Mouse (Mus musculus) hindbrain, embryonic 11.5 days (tissue): ENCODE measurements around the gene Actr5. TPM values are rescaled to one million over a fixed set of nuclear protein-coding genes. Genes with fewer than 3 reads are reported as not detected.

Source experiments
- ATAC-seq: fragments of 200-750 bp; cut with Nextera tagmentation; 2 replicates; pipeline ENCODE4 v1.8.0; 2017; ENCODE audit warnings: mild to moderate bottlenecking, moderate TSS enrichment, moderate library complexity; ENCODE audit not compliant: low FRiP score
- DNase-seq: peaks from one replicate; pipeline ENCODE4 v3.0.0-alpha.2; 2015; ENCODE audit warnings: low spot score
- H3K27ac ChIP-seq: fragments of 300-500 bp; sonication (generic); 2 replicates; pipeline ENCODE4 v1.5.1; 2014; ENCODE audit warnings: mild to moderate bottlenecking, low read depth, low read length
- H3K27me3 ChIP-seq: fragments of 300-500 bp; sonication (generic); 2 replicates; pipeline ENCODE4 v1.6.1; 2014; ENCODE audit warnings: mild to moderate bottlenecking, low read length, moderate library complexity, mixed read lengths; ENCODE audit not compliant: control insufficient read depth, insufficient read depth
- H3K36me3 ChIP-seq: fragments of 300-500 bp; sonication (generic); 2 replicates; pipeline ENCODE4 v1.6.1; 2014; ENCODE audit warnings: mild to moderate bottlenecking, low read length, moderate library complexity, mixed read lengths; ENCODE audit not compliant: control insufficient read depth, insufficient read depth
- H3K4me1 ChIP-seq: fragments of 300-500 bp; sonication (generic); replicated peaks from 2 replicates; pipeline ENCODE4 v1.6.1; 2014; ENCODE audit warnings: low read length, mixed read lengths; ENCODE audit not compliant: control insufficient read depth, insufficient read depth
- H3K4me2 ChIP-seq: fragments of 300-500 bp; sonication (generic); replicated peaks from 2 replicates; pipeline ENCODE4 v1.6.1; 2014; ENCODE audit warnings: mild to moderate bottlenecking, low read depth, low read length
- H3K4me3 ChIP-seq: fragments of 300-500 bp; sonication (generic); 2 replicates; pipeline ENCODE4 v1.5.1; 2014; ENCODE audit warnings: low read depth, low read length
- H3K9ac ChIP-seq: fragments of 300-500 bp; sonication (generic); 2 replicates; pipeline ENCODE4 v1.6.1; 2014; ENCODE audit warnings: low read depth, low read length
- H3K9me3 ChIP-seq: fragments of 300-500 bp; sonication (generic); 2 replicates; pipeline ENCODE4 v1.6.1; 2016; ENCODE audit warnings: low read length; ENCODE audit not compliant: control insufficient read depth
- WGBS: fragments of 180-500 bp; shearing (Covaris S2); extraction: QIAGEN DNeasy Blood & Tissue Kit; methylation state at CpG from one replicate; pipeline ENCODE4 v1.1.7; 2014; 5-methylcytosine and 5-hydroxymethylcytosine counted together
- polyA plus RNA-seq: library from polyadenylated mRNA; unstranded; fragments of >200 nt; fragmentation: Nextera tagmentation; extraction: Ambion mirVana; gene quantifications from 2 replicates; pipeline ENCODE4 v1.2.1, GENCODE M21; 2014

The Actr5 gene
- polyA plus RNA-seq, 1 experiment from 2014 or later, result 13.7 TPM

DNA sequence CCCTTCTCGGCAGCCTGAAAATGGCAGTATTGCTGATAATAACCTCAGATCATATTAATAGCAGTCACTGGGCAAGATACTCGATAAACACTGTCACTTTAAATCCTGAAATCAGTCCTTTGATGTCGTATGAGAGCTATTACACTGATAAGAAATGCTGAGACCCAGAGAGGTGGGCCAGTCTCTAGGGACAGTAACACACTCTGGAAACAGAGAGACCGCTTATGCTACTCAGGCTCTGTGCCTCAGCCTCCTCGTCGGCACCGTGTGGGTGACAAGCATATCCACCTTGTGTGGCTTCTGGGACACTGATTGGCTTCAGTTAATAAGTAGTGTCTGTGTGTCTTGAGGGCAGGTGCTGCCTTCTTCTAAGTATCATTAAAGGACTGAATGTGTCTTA lies 29.1 kb upstream of the Actr5 start:
- H3K4me3 ChIP-seq, result no peak overlapping the region
- 19% methylated on average over 7 of the region's 7 CpGs for WGBS
- peak overlapping the region; percentile 15; the same call in 1 of the 2 replicates for H3K4me2 ChIP-seq
- peak overlapping the region; percentile 70 for H3K27ac ChIP-seq
- no peaks in the 10 kb centered on the region for H3K9me3 ChIP-seq
- peak overlapping the region; percentile 17; the same call in 1 of the 2 replicates for H3K9ac ChIP-seq
- peak; percentile 30 for DNase-seq
- 0 out of 2 replicates have a peak, but pooled peaks cover 4% of the 10 kb centered on the region for H3K4me1 ChIP-seq
- ATAC-seq, result peak; percentile 56; the same call in 1 of the 2 replicates
- peaks cover 7% of the 10 kb centered on the region for H3K27me3 ChIP-seq
- no peaks in the 10 kb centered on the region for H3K36me3 ChIP-seq

GRCm38 (mm10) chr2:158596803-158597202 lies 27.9 kb upstream of the Actr5 start:
- Histone ChIP-seq H3K27me3 (peaks cover 7% of the 10 kb centered on the region), H3K9ac (no peak overlapping the region), H3K27ac (no peak overlapping the region), H3K4me2 (no peak overlapping the region), H3K36me3 (no peaks in the 10 kb centered on the region), H3K9me3 (no peaks in the 10 kb centered on the region), H3K4me3 (no peak overlapping the region), H3K4me1 (0 out of 2 replicates have a peak, but pooled peaks cover 4% of the 10 kb centered on the region)
- 66% methylated on average over 1 of the region's 1 CpGs for WGBS
- no peak for ATAC-seq
- no peak for DNase-seq

DNA sequence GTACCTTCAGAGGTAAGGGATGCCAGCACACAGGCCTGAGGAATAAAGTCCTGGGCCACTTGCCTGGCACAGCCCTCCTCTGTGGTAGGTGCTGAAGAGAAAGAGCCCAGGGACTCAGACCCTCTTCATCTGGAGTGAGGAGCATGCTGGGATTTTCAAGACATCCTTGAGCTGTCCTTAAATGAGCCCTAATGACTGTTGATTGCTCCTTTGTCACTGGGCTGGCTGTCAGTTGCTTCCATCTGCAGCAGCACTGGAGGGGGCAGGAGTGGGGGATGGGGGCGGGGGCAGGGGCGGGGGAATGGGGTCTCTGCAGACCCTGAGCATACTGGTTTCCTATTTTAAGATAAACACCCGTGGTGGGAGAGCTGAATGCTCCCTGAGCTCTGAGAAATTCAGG lies 24.2 kb upstream of the Actr5 start:
- Histone ChIP-seq H3K4me2 (no peak overlapping the region), H3K4me3 (no peak overlapping the region), H3K9ac (no peak overlapping the region), H3K27ac (no peak overlapping the region), H3K9me3 (no peaks in the 10 kb centered on the region), H3K27me3 (peaks cover 7% of the 10 kb centered on the region; the same call in 1 of the 2 replicates), H3K36me3 (no peaks in the 10 kb centered on the region), H3K4me1 (0 out of 2 replicates have a peak, but pooled peaks cover 2% of the 10 kb centered on the region)
- 33% methylated on average over 3 of the region's 3 CpGs for WGBS
- DNase-seq (no peak), ATAC-seq (no peak)

- H3K36me3 ChIP-seq, result no peaks in the 10 kb centered on the region
- no peak overlapping the region for H3K27ac ChIP-seq
- no peaks in the 10 kb centered on the region for H3K9me3 ChIP-seq
- DNase-seq (no peak), ATAC-seq (no peak)
- WGBS, result 85% methylated on average over 1 of the region's 1 CpGs
- peaks cover 7% of the 10 kb centered on the region; the same call in 1 of the 2 replicates for H3K27me3 ChIP-seq
- no peak overlapping the region for H3K9ac ChIP-seq
- no peak overlapping the region for H3K4me2 ChIP-seq
- H3K4me3 ChIP-seq, result no peak overlapping the region
- H3K4me1 ChIP-seq, result peaks cover 2% of the 10 kb centered on the region; the same call in 1 of the 2 replicates
These were observed 23.4 kb upstream of the Actr5 start for GRCm38 (mm10) chr2:158601326-158601725.

DNA sequence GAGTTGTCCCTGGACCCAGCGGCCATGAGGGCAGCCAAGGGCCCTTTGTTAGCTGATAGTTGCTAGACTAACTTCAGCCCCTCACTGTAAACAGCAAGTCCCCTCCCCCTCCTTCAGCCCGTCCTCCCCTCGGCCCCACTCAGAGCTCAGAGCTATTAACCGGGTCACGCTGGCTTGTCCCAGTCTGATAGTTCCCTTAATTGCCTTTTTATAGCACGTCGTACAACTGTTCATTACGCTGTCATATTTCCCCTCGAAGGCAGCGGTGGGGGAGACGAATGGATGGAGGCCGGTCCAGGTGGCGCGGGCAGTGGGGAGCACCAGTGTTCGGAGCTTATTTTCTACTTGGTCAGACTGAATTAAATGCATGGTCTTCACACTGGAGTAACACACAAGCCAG lies 22.0 kb upstream of the Actr5 start:
- H3K4me3 ChIP-seq, result no peak overlapping the region
- 29% methylated on average over 15 of the region's 15 CpGs for WGBS
- H3K9ac ChIP-seq, result no peak overlapping the region
- H3K36me3 ChIP-seq, result no peaks in the 10 kb centered on the region
- DNase-seq (peak; percentile 49), ATAC-seq (peak; percentile 69)
- H3K9me3 ChIP-seq, result no peaks in the 10 kb centered on the region
- H3K27me3 ChIP-seq, result peaks cover 17% of the 10 kb centered on the region
- peak overlapping the region; percentile 67 for H3K27ac ChIP-seq
- H3K4me1 ChIP-seq, result peaks cover 2% of the 10 kb centered on the region; the same call in 1 of the 2 replicates
- H3K4me2 ChIP-seq, result no peak overlapping the region

DNA sequence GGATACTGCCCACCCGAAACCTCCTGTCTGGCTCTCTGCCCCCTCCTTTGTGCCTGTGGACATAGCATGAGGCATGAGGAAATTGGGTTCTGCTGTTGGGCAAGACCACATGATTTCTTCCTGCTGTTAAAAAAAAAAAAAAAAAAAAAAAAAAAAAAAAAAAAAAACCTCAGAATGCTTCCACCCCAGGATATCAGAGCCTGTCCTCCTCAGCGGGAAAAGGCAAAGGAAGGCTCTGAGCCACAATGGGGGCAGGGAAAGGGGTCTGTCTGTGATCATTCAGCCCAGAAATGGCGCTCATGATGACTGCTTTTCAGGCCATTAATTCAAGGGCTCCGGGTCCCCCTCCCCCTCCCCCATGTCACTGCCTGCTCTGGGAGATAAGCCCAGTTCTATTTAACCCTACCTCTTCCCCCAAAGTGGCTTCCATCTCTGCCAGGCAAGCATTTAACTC lies 18.1 kb upstream of the Actr5 start:
- H3K4me3 ChIP-seq, result 0 out of 2 replicates have a peak overlapping the region, but pooled peaks have one; percentile 9
- no peaks in the 10 kb centered on the region for H3K9me3 ChIP-seq
- H3K9ac ChIP-seq, result peak overlapping the region; percentile 35; the same call in 1 of the 2 replicates
- DNase-seq, result peak; percentile 62
- 10% methylated on average over 4 of the region's 4 CpGs for whole genome bisulfite sequencing
- H3K36me3 ChIP-seq, result no peaks in the 10 kb centered on the region
- H3K4me1 ChIP-seq, result peaks cover 2% of the 10 kb centered on the region; the same call in 1 of the 2 replicates
- H3K4me2 ChIP-seq, result peak overlapping the region; percentile 12; the same call in 1 of the 2 replicates
- H3K27ac ChIP-seq, result peak overlapping the region; percentile 83
- peak; percentile 36; the same call in 1 of the 2 replicates for ATAC-seq
- peaks cover 48% of the 10 kb centered on the region for H3K27me3 ChIP-seq

GRCm38 (mm10) chr2:158609681-158610080 lies 15.0 kb upstream of the Actr5 start:
- Histone ChIP-seq H3K4me1 (peaks cover 2% of the 10 kb centered on the region; the same call in 1 of the 2 replicates), H3K4me2 (peak overlapping the region; percentile 35), H3K36me3 (no peaks in the 10 kb centered on the region), H3K9ac (peak overlapping the region; percentile 63), H3K27me3 (peaks cover 79% of the 10 kb centered on the region), H3K9me3 (no peaks in the 10 kb centered on the region), H3K27ac (peak overlapping the region; percentile 77), H3K4me3 (peak overlapping the region; percentile 37)
- DNase-seq (peak; percentile 63), ATAC-seq (no peak)
- 0% methylated on average over 27 of the region's 27 CpGs for WGBS

DNA sequence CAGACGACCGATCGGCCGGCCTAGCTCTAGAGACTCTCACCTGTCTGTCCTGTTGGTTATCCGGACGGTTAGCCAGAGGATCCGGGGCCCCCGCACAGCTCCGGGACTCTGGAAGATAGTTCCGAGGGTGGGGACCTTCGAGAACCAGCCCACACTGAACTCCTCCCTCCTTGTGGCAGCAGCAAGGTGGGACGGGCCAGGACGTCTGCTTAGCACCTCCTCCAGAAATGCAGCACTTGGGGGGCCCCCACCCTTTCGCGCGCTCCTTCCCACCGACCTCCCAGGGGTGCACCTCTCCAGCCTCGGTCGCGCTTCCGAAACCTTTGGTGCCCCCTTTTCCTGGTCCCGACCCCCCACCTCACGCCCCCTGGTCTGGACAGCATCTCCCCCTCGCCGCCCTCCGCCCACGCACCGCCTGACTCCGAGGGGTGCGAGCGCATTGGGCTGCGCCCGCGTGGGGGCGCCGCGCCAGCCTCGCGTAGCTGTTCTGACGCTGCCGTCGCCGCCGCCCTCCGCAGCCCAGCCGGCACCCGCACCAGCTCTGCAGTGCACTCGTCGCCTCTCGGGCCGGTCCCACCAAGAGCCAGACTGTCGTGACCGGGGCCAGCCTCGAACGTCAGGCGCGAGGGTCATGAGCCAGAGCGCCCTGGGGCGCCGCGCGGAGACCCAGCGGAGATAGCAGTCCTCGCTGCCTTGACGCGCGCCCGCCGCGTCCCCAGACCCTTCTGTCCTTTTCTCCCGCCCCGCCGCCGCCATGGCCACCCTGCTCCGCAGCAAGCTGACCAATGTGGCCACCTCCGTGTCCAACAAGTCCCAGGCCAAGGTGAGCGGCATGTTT lies 14.0 kb upstream of the Actr5 start, which contains the start of gene Slc32a1:
Gene Slc32a1, plus strand, starts transcription at position 280 of the 838 bp plus-strand sequence.
- H3K9me3 ChIP-seq, result no peaks in the 10 kb centered on the region
- peak within 1 kb of the TSS; percentile 37 for H3K4me3 ChIP-seq
- H3K27ac ChIP-seq, result peak within 1 kb of the TSS; percentile 77
- H3K36me3 ChIP-seq, result no peaks in the 10 kb centered on the region
- peak within 1 kb of the TSS; percentile 35 for H3K4me2 ChIP-seq
- DNase-seq (peak; percentile 63), ATAC-seq (peak; percentile 13; the same call in 1 of the 2 replicates)
- peak within 1 kb of the TSS; percentile 63 for H3K9ac ChIP-seq
- 1% methylated on average over 69 of the region's 77 CpGs for WGBS
- peaks cover 89% of the 10 kb centered on the region for H3K27me3 ChIP-seq
- H3K4me1 ChIP-seq, result peaks cover 5% of the 10 kb centered on the region; the same call in 1 of the 2 replicates
